In the genomic region with DNA sequence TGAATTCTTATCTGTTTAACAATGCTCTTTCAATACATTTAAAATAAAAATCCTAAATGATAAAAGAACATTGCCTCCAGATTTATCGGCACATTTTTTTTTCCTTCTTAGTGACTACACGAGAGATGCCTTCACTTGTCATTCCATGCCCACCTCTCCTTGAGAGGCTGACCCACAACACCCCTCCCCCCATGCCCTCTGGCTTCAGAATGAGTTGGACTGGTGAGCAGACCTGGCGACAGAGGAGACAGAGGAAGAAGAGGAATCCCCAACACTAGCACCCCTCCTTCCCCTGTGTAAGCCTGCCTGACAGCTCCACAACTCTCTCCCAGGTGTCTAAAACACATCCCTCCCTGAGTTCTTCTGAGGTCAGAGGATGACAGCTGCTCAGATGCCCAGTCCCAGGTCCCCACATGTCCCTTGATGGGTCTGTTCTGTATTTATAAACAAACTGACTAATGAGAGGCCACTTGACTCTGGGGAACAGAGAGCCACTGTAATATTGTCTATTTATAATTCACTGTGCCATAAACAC, we compare ENCODE assay signal across 8 mouse cellular contexts.
"Had no signal": no experiment of that assay in that cellular context is flagged by ENCODE, and none has a peak within 500 bp of the region (broad histone marks: within the 10 kb centered on the region; RNA-seq: fewer than 3 reads in every experiment).

No protein-coding gene starts in this region.

- H3K27me3 ChIP-seq: limb, embryonic 12.5 days; liver, embryonic 13.5 days; neural tube, embryonic 13.5 days had no signal

- H3K4me2 ChIP-seq: limb, embryonic 12.5 days; liver, embryonic 13.5 days; neural tube, embryonic 13.5 days had no signal

- ATAC-seq: liver, postnatal 0 days had no signal

- DNase-seq: liver; liver, embryonic 13.5 days; thymus, adult 18-20 months; thymus, postnatal 14 days had no signal

- H3K4me1 ChIP-seq: limb, embryonic 12.5 days; liver, embryonic 13.5 days; midbrain, embryonic 10.5 days; neural tube, embryonic 13.5 days had no signal

- H3K9me3 ChIP-seq: limb, embryonic 12.5 days; liver, embryonic 13.5 days; midbrain, embryonic 10.5 days; neural tube, embryonic 13.5 days had no signal

- H3K27ac ChIP-seq: limb, embryonic 12.5 days; liver, embryonic 13.5 days; midbrain, embryonic 10.5 days; neural tube, embryonic 13.5 days had no signal

- H3K9ac ChIP-seq: limb, embryonic 12.5 days; liver, embryonic 13.5 days; liver, postnatal 0 days; neural tube, embryonic 13.5 days had no signal

- H3K36me3 ChIP-seq: limb, embryonic 12.5 days; liver, embryonic 13.5 days; midbrain, embryonic 10.5 days; neural tube, embryonic 13.5 days had no signal

- H3K4me3 ChIP-seq: limb, embryonic 12.5 days; liver, embryonic 13.5 days; midbrain, embryonic 10.5 days; neural tube, embryonic 13.5 days had no signal
